Mouse (Mus musculus) hindbrain, postnatal 0 days (tissue): ENCODE data around the gene Acta2. TPM values are rescaled to one million over a fixed set of nuclear protein-coding genes. Genes with fewer than 3 reads are reported as not detected.

Experiments
- ATAC-seq: fragments of 200-750 bp; cut with Nextera tagmentation; 2 replicates; pipeline ENCODE4 v1.8.0; 2017; ENCODE audit warnings: mild to moderate bottlenecking, moderate TSS enrichment, moderate library complexity
- DNase-seq: peaks from one replicate; pipeline ENCODE4 v3.0.0-alpha.2; 2015; ENCODE audit warnings: low spot score
- H3K27ac ChIP-seq: fragments of 300-500 bp; sonication (generic); 2 replicates; pipeline ENCODE4 v1.5.1; 2014; ENCODE audit warnings: mild to moderate bottlenecking
- H3K27me3 ChIP-seq: fragments of 300-500 bp; sonication (generic); 2 replicates; pipeline ENCODE4 v1.6.1; 2014; ENCODE audit warnings: low read length, mixed read lengths; ENCODE audit not compliant: insufficient read depth
- H3K36me3 ChIP-seq: fragments of 300-500 bp; sonication (generic); 2 replicates; pipeline ENCODE4 v1.6.1; 2014; ENCODE audit warnings: low read length, mixed read lengths; ENCODE audit not compliant: insufficient read depth
- H3K4me1 ChIP-seq: fragments of 300-500 bp; sonication (generic); 2 replicates; pipeline ENCODE4 v1.6.1; 2014; ENCODE audit warnings: antibody characterized with exemption, low read length, mixed read lengths; ENCODE audit not compliant: insufficient read depth
- H3K4me2 ChIP-seq: fragments of 300-500 bp; sonication (generic); 2 replicates; pipeline ENCODE4 v1.6.1; 2014; ENCODE audit warnings: low read depth, mild to moderate bottlenecking, low read length, moderate library complexity, mixed read lengths
- H3K4me3 ChIP-seq: fragments of 300-500 bp; sonication (generic); 2 replicates; pipeline ENCODE4 v1.5.1; 2014; ENCODE audit warnings: low read length
- H3K9ac ChIP-seq: fragments of 300-500 bp; sonication (generic); replicated peaks from 2 replicates; pipeline ENCODE4 v1.6.1; 2014; ENCODE audit warnings: mild to moderate bottlenecking, low read length, moderate library complexity, mixed read lengths
- H3K9me3 ChIP-seq: fragments of 300-500 bp; sonication (generic); 2 replicates; pipeline ENCODE4 v1.6.1; 2016; ENCODE audit warnings: low read length, mixed read lengths
- CTCF ChIP-seq: IDR thresholded peaks from 2 replicates; pipeline ENCODE4 v1.5.1; 2016; ENCODE audit warnings: antibody characterized with exemption, control low read depth, low read depth
- WGBS: fragments of 180-500 bp; shearing (Covaris S2); extraction: QIAGEN DNeasy Blood & Tissue Kit; methylation state at CpG from one replicate; pipeline ENCODE4 v1.1.7; 2014; 5-methylcytosine and 5-hydroxymethylcytosine counted together
- polyA plus RNA-seq: library from polyadenylated mRNA; unstranded; fragments of >200 nt; fragmentation: Nextera tagmentation; extraction: Ambion mirVana; gene quantifications from 2 replicates; pipeline ENCODE4 v1.2.1, GENCODE M21; 2015
- total RNA-seq: library from RNA; depleted of rRNA; stranded (reverse); fragments of >200 nt; gene quantifications from 2 replicates; pipeline ENCODE4 v1.2.3, GENCODE M21; 2014

Gene Acta2
- total and polyA plus RNA-seq, 2 experiments from 2014 or later = 8.1 to 13.1 TPM

DNA sequence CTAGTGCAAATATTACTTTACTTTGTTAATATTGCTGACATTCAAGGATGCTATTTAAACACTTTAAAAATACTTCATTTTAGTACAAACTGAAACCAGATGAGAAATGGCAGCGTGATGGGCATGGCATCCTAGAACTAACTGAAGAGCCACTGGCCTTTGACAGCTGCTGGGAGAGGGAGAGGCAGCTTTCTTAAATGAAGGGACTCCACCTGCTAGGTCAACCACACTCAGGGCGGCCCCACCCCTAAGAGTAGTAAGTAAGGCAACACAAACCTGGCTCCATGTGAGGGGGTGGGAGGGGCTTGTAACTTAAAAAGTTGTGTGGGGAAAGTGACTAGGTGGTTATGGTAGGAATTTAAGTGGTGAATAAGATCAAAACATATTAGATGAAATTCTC, 52.7 kb downstream of the Acta2 start:
- 81% methylated on average over 2 of the region's 2 CpGs for WGBS
- Histone ChIP-seq H3K4me2 (no peak overlapping the region), H3K9ac (no peak overlapping the region), H3K27me3 (no peaks in the 10 kb centered on the region), H3K27ac (no peak overlapping the region), H3K36me3 (no peaks in the 10 kb centered on the region), H3K9me3 (no peaks in the 10 kb centered on the region), H3K4me3 (no peak overlapping the region), H3K4me1 (no peaks in the 10 kb centered on the region)
- DNase-seq = no peak
- ATAC-seq = no peak
- TF ChIP-seq CTCF = no peak

GRCm38 (mm10) chr19:34199488-34199887, 55.9 kb downstream of the Acta2 start:
- H3K4me1 ChIP-seq = 0 out of 2 replicates have a peak, but pooled peaks cover 4% of the 10 kb centered on the region
- H3K4me3 ChIP-seq = no peak overlapping the region
- no peak for ATAC-seq
- no peaks in the 10 kb centered on the region for H3K27me3 ChIP-seq
- 73% methylated on average over 2 of the region's 2 CpGs for WGBS
- no peaks in the 10 kb centered on the region for H3K36me3 ChIP-seq
- H3K9me3 ChIP-seq = no peaks in the 10 kb centered on the region
- no peak overlapping the region for H3K9ac ChIP-seq
- DNase-seq = no peak
- no peak for TF ChIP-seq CTCF
- no peak overlapping the region for H3K4me2 ChIP-seq
- no peak overlapping the region for H3K27ac ChIP-seq

DNA sequence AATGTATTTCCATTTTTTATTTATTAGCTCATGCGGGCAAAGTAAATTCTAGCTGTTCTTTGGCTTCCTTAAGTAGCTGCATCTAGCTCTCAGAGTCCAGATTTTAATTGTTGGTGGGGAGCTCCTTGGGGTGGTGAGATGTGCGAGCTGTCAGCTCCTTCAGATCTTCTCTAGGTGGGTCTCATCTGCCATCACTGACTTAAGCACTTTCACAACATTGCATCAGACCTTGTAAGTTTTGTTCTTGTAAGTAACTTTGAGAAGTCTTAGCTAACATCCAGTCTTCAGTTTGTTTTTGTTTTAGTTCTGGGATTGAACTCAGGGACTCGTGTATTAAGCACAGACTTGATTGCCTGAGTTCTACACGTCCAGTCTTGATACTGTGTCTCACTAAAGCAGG, 56.5 kb downstream of the Acta2 start:
- no peak overlapping the region for H3K27ac ChIP-seq
- DNase-seq = no peak
- no peak overlapping the region for H3K4me3 ChIP-seq
- no peak overlapping the region for H3K4me2 ChIP-seq
- H3K27me3 ChIP-seq = no peaks in the 10 kb centered on the region
- H3K9me3 ChIP-seq = no peaks in the 10 kb centered on the region
- TF ChIP-seq CTCF = no peak
- ATAC-seq = no peak
- peaks cover 9% of the 10 kb centered on the region for H3K4me1 ChIP-seq
- no peak overlapping the region for H3K9ac ChIP-seq
- H3K36me3 ChIP-seq = no peaks in the 10 kb centered on the region
- WGBS = 92% methylated on average over 4 of the region's 4 CpGs

GRCm38 (mm10) chr19:34198066-34198465, 57.3 kb downstream of the Acta2 start:
- no peak overlapping the region for H3K4me2 ChIP-seq
- H3K36me3 ChIP-seq = no peaks in the 10 kb centered on the region
- DNase-seq = no peak
- H3K4me3 ChIP-seq = no peak overlapping the region
- 100% methylated on average over 1 of the region's 1 CpGs for WGBS
- H3K4me1 ChIP-seq = peaks cover 12% of the 10 kb centered on the region
- H3K9me3 ChIP-seq = no peaks in the 10 kb centered on the region
- no peak for ATAC-seq
- no peak overlapping the region for H3K9ac ChIP-seq
- H3K27ac ChIP-seq = no peak overlapping the region
- no peaks in the 10 kb centered on the region for H3K27me3 ChIP-seq
- no peak for TF ChIP-seq CTCF

GRCm38 (mm10) chr19:34195031-34195430, 60.4 kb downstream of the Acta2 start:
- peaks cover 12% of the 10 kb centered on the region for H3K4me1 ChIP-seq
- ATAC-seq = no peak
- no peaks in the 10 kb centered on the region for H3K27me3 ChIP-seq
- no peak overlapping the region for H3K4me2 ChIP-seq
- H3K9ac ChIP-seq = no peak overlapping the region
- no peak for TF ChIP-seq CTCF
- 68% methylated on average over 2 of the region's 2 CpGs for WGBS
- H3K36me3 ChIP-seq = no peaks in the 10 kb centered on the region
- no peak for DNase-seq
- no peak overlapping the region for H3K4me3 ChIP-seq
- no peaks in the 10 kb centered on the region for H3K9me3 ChIP-seq
- H3K27ac ChIP-seq = no peak overlapping the region

DNA sequence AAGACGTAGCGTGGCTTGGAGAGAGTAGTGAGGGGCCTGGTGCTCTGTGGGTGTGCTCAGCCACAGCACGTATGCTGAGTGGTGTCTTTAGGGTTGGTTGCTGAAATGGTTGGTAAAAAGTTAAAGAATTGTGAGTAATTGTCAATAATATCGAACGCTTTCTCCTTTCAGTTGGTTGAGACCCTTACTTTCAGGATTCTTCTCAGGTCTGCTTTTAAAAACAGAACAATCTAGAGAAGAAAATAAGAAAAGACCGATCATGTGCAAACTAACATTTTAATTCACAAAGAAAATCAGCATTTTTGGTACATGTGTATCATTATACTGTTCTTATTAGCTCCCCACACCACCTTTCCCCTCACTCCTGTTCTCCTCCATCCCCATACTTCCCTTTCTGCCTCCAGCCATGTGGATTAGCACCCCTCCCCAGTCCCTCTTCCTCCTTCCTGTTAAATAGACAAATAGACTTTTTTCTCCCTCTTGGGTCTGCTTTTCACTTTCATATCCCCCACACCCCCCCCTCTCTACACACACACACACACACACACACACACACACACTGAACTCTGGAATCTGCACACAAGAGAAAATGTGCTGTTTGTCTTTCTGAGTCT, 61.2 kb downstream of the Acta2 start:
- Histone ChIP-seq H3K27ac (no peak overlapping the region), H3K27me3 (no peaks in the 10 kb centered on the region), H3K9ac (no peak overlapping the region), H3K4me1 (peaks cover 12% of the 10 kb centered on the region), H3K36me3 (no peaks in the 10 kb centered on the region), H3K4me3 (peak overlapping the region; percentile 78), H3K9me3 (no peaks in the 10 kb centered on the region), H3K4me2 (peak overlapping the region; percentile 90)
- no peak for ATAC-seq
- no peak for DNase-seq
- TF ChIP-seq CTCF = no peak
- 85% methylated on average over 6 of the region's 6 CpGs for WGBS

DNA sequence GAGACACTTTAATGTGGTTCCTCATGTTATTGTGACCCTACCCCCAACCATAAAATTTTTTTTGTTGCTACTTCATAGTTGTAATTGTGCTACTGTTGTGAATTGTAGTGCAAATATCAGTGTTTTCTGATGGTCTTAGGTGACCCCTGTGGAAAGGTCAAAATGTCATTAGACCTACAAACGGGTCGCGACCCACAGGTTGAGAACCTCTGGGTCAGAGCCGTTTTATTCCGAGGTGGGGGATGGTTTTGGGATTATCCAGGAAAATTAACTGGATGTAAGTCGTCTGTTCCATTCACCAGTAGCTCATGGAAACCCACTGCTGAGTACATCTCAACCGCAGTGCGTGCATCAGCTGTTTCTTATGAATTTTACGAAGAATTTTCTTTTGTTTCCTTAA, 61.7 kb downstream of the Acta2 start:
- no peak for TF ChIP-seq CTCF
- H3K4me3 ChIP-seq = peak overlapping the region; percentile 78
- H3K27ac ChIP-seq = no peak overlapping the region
- H3K9me3 ChIP-seq = no peaks in the 10 kb centered on the region
- H3K4me1 ChIP-seq = peaks cover 12% of the 10 kb centered on the region
- H3K36me3 ChIP-seq = no peaks in the 10 kb centered on the region
- H3K4me2 ChIP-seq = peak overlapping the region; percentile 90
- 62% methylated on average over 9 of the region's 9 CpGs for WGBS
- ATAC-seq = no peak
- no peak overlapping the region for H3K9ac ChIP-seq
- no peak for DNase-seq
- H3K27me3 ChIP-seq = no peaks in the 10 kb centered on the region
